Mouse (Mus musculus) liver, adult 10 weeks (tissue): Measurements from ENCODE around the gene Smim9. TPM values are rescaled to one million over a fixed set of nuclear protein-coding genes. Genes with fewer than 3 reads are reported as not detected.

ENCODE experiments used
- polyA plus RNA-seq: library from polyadenylated mRNA; stranded (reverse); fragments of 350-450 nt; fragmentation: Illumina TruSeq; extraction: RNeasy Lipid Tissue Mini Kit (QIAGEN cat#74804); gene quantifications from one replicate; pipeline ENCODE4 v1.2.3, GENCODE M21; 2014; ENCODE audit warnings: low read depth, low replicate concordance

Smim9 gene
- not detected for polyA plus RNA-seq

DNA sequence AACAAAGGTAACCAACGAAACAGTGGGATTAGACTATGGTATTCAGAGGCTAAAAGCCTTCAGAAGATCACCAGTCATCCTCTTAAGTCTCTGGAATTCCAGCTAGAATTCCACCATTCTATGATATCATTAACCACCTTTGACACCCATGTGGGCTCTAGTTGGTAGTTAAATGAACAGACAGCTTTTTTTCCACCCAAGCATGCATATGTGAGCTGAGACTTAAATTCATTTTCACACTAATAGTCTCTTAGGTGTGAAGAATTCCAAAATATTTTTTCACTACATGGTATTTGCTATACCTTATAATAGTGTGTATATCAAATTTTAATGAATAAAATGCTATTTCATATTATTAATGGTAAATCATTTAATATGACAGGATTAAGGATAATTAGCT lies at the start of gene Smim9:
Gene Smim9, minus strand, starts transcription at position 101 of the 400 bp plus-strand sequence.

DNA sequence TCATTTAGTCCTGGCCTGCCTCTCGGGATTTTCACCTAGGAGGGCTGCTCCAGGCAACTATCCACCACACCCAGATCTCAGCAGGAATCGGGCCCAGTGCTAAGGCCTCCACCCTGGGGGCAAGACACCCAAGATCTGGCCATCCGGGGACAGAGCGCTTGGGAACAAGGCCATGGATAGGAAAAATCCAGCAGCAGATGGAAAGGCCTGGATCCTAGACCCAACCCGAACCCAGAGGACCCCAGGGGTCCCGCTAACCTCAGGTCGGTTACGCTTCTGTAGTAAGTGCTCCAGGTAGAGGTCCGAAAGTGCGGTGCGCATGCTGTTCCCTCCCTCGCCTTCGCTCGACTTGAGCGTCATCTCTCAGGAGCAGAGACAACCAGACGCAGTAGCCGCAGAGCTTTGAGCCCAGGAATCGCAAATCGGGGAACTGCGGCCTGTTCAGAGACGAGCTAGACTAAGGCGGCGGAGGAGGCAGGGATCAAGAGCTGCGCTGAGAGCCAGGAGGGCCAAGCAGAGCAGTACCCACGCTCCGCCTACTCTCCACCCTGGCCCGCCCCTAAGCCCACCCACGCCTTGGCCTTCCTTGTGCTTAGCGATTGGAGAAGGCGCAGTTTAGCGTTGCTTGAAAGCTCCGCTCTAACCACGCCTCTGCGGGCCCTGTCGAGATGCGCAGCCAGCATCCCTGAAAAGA lies 33.0 kb downstream of the Smim9 start, which contains the start of gene Mpp1:
Gene Mpp1, minus strand, starts transcription at position 550 of the 694 bp plus-strand sequence.

Other genes starting within 250 kb of the Smim9 start
- 0.29 TPM for gene Gab3, start 78.3 kb downstream of the Smim9 start, polyA plus RNA-seq
- gene Dkc1, start 67.9 kb downstream of the Smim9 start, polyA plus RNA-seq = 23.5 TPM
- 25.5 TPM for gene Mpp1, start 32.8 kb downstream of the Smim9 start, polyA plus RNA-seq
- 19.5 TPM for gene Fundc2, start 218.6 kb upstream of the Smim9 start, polyA plus RNA-seq
- 12.1 TPM for gene F8, start 218.8 kb upstream of the Smim9 start, polyA plus RNA-seq